Mouse (Mus musculus) embryonic fibroblast, embryonic 13.5 days (primary cell): ENCODE results near the gene Fosl1.

ENCODE experiments used
- CTCF ChIP-seq: IDR thresholded peaks from 2 replicates; pipeline ENCODE4 v1.5.1; 2011; ENCODE audit warnings: mild to moderate bottlenecking, control low read depth, low read length, moderate library complexity, borderline replicate concordance; ENCODE audit not compliant: insufficient read depth
- POLR2A ChIP-seq: IDR thresholded peaks from 2 replicates; pipeline ENCODE4 v1.6.1; 2011; ENCODE audit warnings: low read depth, mild to moderate bottlenecking, control low read depth, low read length, moderate library complexity

DNA sequence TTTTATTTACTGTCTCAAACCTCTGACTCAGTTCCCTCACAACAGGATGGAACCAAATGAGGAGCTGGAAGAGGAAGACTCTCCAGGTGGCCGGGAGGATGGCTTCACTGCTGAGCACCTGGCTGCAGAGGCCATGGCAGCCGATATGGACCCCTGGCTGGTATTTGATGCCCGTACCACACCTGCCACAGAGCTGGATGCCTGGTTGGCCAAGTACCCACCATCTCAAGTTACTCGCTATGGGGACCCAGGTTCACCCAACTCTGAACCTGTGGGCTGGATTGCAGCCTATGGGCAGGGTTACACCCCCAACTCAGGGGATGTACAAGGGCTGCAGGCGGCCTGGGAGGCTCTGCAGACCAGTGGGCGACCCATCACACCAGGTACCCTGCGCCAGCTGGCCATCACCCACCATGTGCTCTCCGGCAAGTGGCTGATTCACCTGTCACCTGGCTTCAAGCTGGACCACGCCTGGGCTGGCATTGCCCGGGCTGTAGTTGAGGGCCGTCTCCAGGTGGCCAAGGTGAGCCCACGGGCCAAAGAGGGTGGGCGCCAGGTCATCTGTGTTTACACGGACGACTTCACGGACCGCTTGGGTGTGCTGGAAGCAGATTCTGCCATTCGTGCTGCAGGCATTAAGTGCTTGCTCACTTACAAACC is 21.3 kb upstream of the Fosl1 start:
- TF ChIP-seq POLR2A (no peak), CTCF (no peak)
